ENCODE assay signal across 8 mouse cellular contexts in genomic region chr11:75173799-75174165, GRCm38 (mm10). TPM values are rescaled to one million over a fixed set of nuclear protein-coding genes. Genes with fewer than 3 reads are reported as not detected.
DNase-seq lines count a peak whose midpoint lies in the region; ATAC-seq and TF ChIP-seq lines count a peak whose summit lies in the region.

No protein-coding gene starts in this region.

- peak; percentile 4 for TF ChIP-seq POLR2A in myocyte (IDR thresholded peaks at IDR 0.05; ENCODE audit: insufficient read length, low read depth)

- H3K36me3 ChIP-seq in embryonic facial prominence, embryonic 12.5 days = 0 out of 2 replicates have a peak, but pooled peaks cover 8% of the 10 kb centered on the region
- H3K36me3 ChIP-seq in intestine, embryonic 14.5 days (ENCODE audit: control insufficient read depth, insufficient read depth, low read length) = peaks cover 15% of the 10 kb centered on the region
- H3K36me3 ChIP-seq in myocyte (ENCODE audit: control insufficient read depth, insufficient read depth) = no peaks in the 10 kb centered on the region

- peak overlapping the region; percentile 86 for H3K4me2 ChIP-seq in embryonic facial prominence, embryonic 12.5 days (replicated peaks)
- peak overlapping the region; percentile 78 for H3K4me2 ChIP-seq in intestine, embryonic 14.5 days (ENCODE audit: low read length)
- H3K4me2 ChIP-seq in myocyte (ENCODE audit: low read depth) = peak overlapping the region; percentile 72

- H3K4me3 ChIP-seq in layer of hippocampus, adult 2 months = peak overlapping the region; percentile 76
- H3K4me3 ChIP-seq in embryonic facial prominence, embryonic 12.5 days = peak overlapping the region; percentile 61
- peak overlapping the region; percentile 58 for H3K4me3 ChIP-seq in intestine, embryonic 14.5 days (ENCODE audit: low read depth, low read length)
- H3K4me3 ChIP-seq in myocyte = peak overlapping the region; percentile 31

- peaks cover 45% of the 10 kb centered on the region for H3K4me1 ChIP-seq in embryonic facial prominence, embryonic 12.5 days
- peaks cover 32% of the 10 kb centered on the region for H3K4me1 ChIP-seq in intestine, embryonic 14.5 days (replicated peaks; ENCODE audit: control insufficient read depth, insufficient read depth, low read length)

- 0 out of 2 replicates have a peak overlapping the region, but pooled peaks have one; percentile 15 for H3K9ac ChIP-seq in embryonic facial prominence, embryonic 12.5 days
- no peak overlapping the region for H3K9ac ChIP-seq in intestine, embryonic 14.5 days (ENCODE audit: low read length)

- DNase-seq in layer of hippocampus, adult 2 months (ENCODE audit: low spot score in 2 of 2) = no peak
- no peak for DNase-seq in layer of hippocampus, adult 9-11 months
- DNase-seq in intestine, embryonic 14.5 days (ENCODE audit: low spot score) = no peak
- DNase-seq in left cerebral cortex, adult 9 months (ENCODE audit: low spot score in 2 of 2) = no peak
- DNase-seq in cerebellum, adult 9-10 months = no peak
- no peak for DNase-seq in cerebellum, postnatal 4 days (ENCODE audit: low spot score in 2 of 2)

- peaks cover 13% of the 10 kb centered on the region for H3K79me2 ChIP-seq in myocyte (ENCODE audit: control insufficient read depth, insufficient read depth)

- no peak for ATAC-seq in embryonic facial prominence, embryonic 12.5 days (ENCODE audit: insufficient number of reproducible peaks, insufficient read depth, low FRiP score, low TSS enrichment)
- ATAC-seq in intestine, embryonic 14.5 days (replicated peaks; ENCODE audit: low FRiP score, low TSS enrichment, low read depth) = no peak

- WGBS in embryonic facial prominence, embryonic 12.5 days = 3% methylated on average over 15 of the region's 15 CpGs
- 2% methylated on average over 15 of the region's 15 CpGs for WGBS in intestine, embryonic 14.5 days

- no peak for TF ChIP-seq CTCF in layer of hippocampus, adult 2 months (conservative IDR thresholded peaks at IDR 0.05)

- no peak overlapping the region for H3ac ChIP-seq in myocyte (ENCODE audit: control insufficient read depth, insufficient read length)

- peak overlapping the region; percentile 98 for H3K27ac ChIP-seq in layer of hippocampus, adult 2 months
- no peak overlapping the region for H3K27ac ChIP-seq in embryonic facial prominence, embryonic 12.5 days
- no peak overlapping the region for H3K27ac ChIP-seq in intestine, embryonic 14.5 days (ENCODE audit: low read depth)

- H3K27me3 ChIP-seq in embryonic facial prominence, embryonic 12.5 days = peaks cover 46% of the 10 kb centered on the region
- peaks cover 35% of the 10 kb centered on the region for H3K27me3 ChIP-seq in intestine, embryonic 14.5 days (replicated peaks; ENCODE audit: control insufficient read depth, insufficient read depth, low read length)
- H3K27me3 ChIP-seq in myocyte (ENCODE audit: control insufficient read depth, insufficient read depth, insufficient read length) = no peaks in the 10 kb centered on the region

- no peaks in the 10 kb centered on the region for H3K9me3 ChIP-seq in embryonic facial prominence, embryonic 12.5 days
- H3K9me3 ChIP-seq in intestine, embryonic 14.5 days (ENCODE audit: control insufficient read depth, low read length) = no peaks in the 10 kb centered on the region

TF ChIP-seq in myocyte, 11 proteins besides CTCF, POLR2A, EP300 and RAD21:
- TF ChIP-seq MAX (IDR thresholded peaks at IDR 0.05; ENCODE audit: low read depth) (no peak), MYOG (IDR thresholded peaks at IDR 0.05; ENCODE audit: control insufficient read depth in 1 of 3, insufficient read depth in 1 of 3, insufficient read length in 2 of 3, low read depth in 2 of 3) (no peak), E2F4 (IDR thresholded peaks at IDR 0.05; ENCODE audit: insufficient read depth) (no peak), MYOD1 (IDR thresholded peaks at IDR 0.05; ENCODE audit: control insufficient read depth in 1 of 3, insufficient read length in 2 of 3, low read depth in 2 of 3) (no peak), POLR2AphosphoS2 (IDR thresholded peaks at IDR 0.05; ENCODE audit: insufficient read length, low read depth) (no peak), USF1 (IDR thresholded peaks at IDR 0.05; ENCODE audit: low read depth) (no peak), REST (IDR thresholded peaks at IDR 0.05; ENCODE audit: insufficient read depth, insufficient read length) (no peak), TCF3 (IDR thresholded peaks at IDR 0.05; ENCODE audit: insufficient read length, low read depth) (no peak), SRF (IDR thresholded peaks at IDR 0.05; ENCODE audit: control insufficient read depth, insufficient read length, low read depth) (no peak), TCF12 (IDR thresholded peaks at IDR 0.05; ENCODE audit: insufficient read depth, poor library complexity, severe bottlenecking) (no peak), CEBPB (IDR thresholded peaks at IDR 0.05; ENCODE audit: insufficient read depth, poor library complexity, severe bottlenecking) (no peak)
TF ChIP-seq in myocyte: peak in this region for 0.

RNA-seq across cellular contexts. Expression of gene Hic1, which starts 4.5 kb away (rescaled TPM):
- 1 to 10 TPM; 3.8 to 3.9 TPM for total RNA-seq in layer of hippocampus, adult 2 months (2021)
- polyA plus RNA-seq in embryonic facial prominence, embryonic 12.5 days (2016; fragmentation: Nextera tagmentation; extraction: Ambion mirVana) = 39.2 and 44.8 TPM in 2 replicates
- 13.0 and 14.5 TPM in 2 replicates for polyA plus RNA-seq in intestine, embryonic 14.5 days (2014; fragmentation: Nextera tagmentation; extraction: Ambion mirVana)
- 0.11 TPM for polyA plus RNA-seq in myocyte (2012; fragmentation: generic; extraction: Trizol)

RNA-seq across cellular contexts. Expression of gene Ovca2, which starts 4.9 kb away (rescaled TPM):
- total RNA-seq in layer of hippocampus, adult 2 months (2021) = 10 to 100 TPM; 19.3 to 22.4 TPM
- polyA plus RNA-seq in embryonic facial prominence, embryonic 12.5 days (2016; fragmentation: Nextera tagmentation; extraction: Ambion mirVana) = 30.0 and 31.5 TPM in 2 replicates
- polyA plus RNA-seq in intestine, embryonic 14.5 days (2014; fragmentation: Nextera tagmentation; extraction: Ambion mirVana) = 29.9 and 32.2 TPM in 2 replicates
- polyA plus RNA-seq in myocyte (2012; fragmentation: generic; extraction: Trizol) = 12.2 TPM

RNA-seq across cellular contexts. Expression of gene Dph1, which starts 17.3 kb away (rescaled TPM):
- total RNA-seq in layer of hippocampus, adult 2 months (2021) = 10 to 100 TPM; 30.7 to 31.4 TPM
- 22.6 and 23.3 TPM in 2 replicates for polyA plus RNA-seq in embryonic facial prominence, embryonic 12.5 days (2016; fragmentation: Nextera tagmentation; extraction: Ambion mirVana)
- polyA plus RNA-seq in intestine, embryonic 14.5 days (2014; fragmentation: Nextera tagmentation; extraction: Ambion mirVana) = 27.9 and 31.5 TPM in 2 replicates
- 15.8 TPM for polyA plus RNA-seq in myocyte (2012; fragmentation: generic; extraction: Trizol)

RNA-seq across cellular contexts. Expression of gene Rtn4rl1, which starts 19.8 kb away (rescaled TPM):
- 100 to 1,000 TPM; 104 to 110 TPM for total RNA-seq in layer of hippocampus, adult 2 months (2021)
- polyA plus RNA-seq in embryonic facial prominence, embryonic 12.5 days (2016; fragmentation: Nextera tagmentation; extraction: Ambion mirVana) = 5.1 and 5.7 TPM in 2 replicates
- polyA plus RNA-seq in intestine, embryonic 14.5 days (2014; fragmentation: Nextera tagmentation; extraction: Ambion mirVana) = 1.6 and 2.0 TPM in 2 replicates
- polyA plus RNA-seq in myocyte (2012; fragmentation: generic; extraction: Trizol) = 0.16 TPM

Comparison
In these comparisons a context has a peak if more than half of its experiments do, and no peak if none do; other contexts are left out.
1. RNA of gene Hic1, which starts 4.5 kb away (polyA plus RNA-seq): 39.2 to 44.8 TPM in embryonic facial prominence, embryonic 12.5 days and 13.0 to 14.5 TPM in intestine, embryonic 14.5 days; 0.11 TPM in myocyte (single experiment); every median in the first group is over 10 times any median in the second.
2. Peak in every context shown above with its lines, with median percentiles within 50 percentile points of each other: H3K4me3 ChIP-seq and H3K4me2 ChIP-seq.